ENCODE assay signal across 13 mouse cellular contexts in the genomic region with DNA sequence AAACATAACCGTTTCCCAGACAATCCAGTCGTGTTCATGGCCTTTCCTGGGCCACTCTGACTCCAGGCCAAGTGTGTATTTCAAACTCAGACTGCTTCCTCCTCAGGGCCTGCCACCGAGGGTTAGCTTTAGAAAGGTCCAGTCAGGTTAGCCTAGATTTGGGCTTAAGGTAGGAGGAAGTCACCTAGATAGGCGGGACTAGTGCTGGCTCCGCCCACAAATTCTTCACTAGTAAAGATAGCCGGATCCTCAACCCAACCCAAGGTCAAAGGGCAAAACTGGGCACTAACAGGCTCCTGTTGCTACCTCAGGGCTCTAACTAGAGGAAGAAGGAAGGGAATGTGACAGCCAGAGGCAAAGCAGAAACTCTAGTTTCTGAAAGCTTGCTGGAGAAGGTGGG. TPM values are rescaled to one million over a fixed set of nuclear protein-coding genes. Genes with fewer than 3 reads are reported as not detected.
DNase-seq lines count a peak whose midpoint lies in the region; ATAC-seq and TF ChIP-seq lines count a peak whose summit lies in the region.
"Had no signal": no experiment of that assay in that cellular context is flagged by ENCODE, and none has a peak within 500 bp of the region (broad histone marks: within the 10 kb centered on the region; RNA-seq: fewer than 3 reads in every experiment).

No protein-coding gene starts in this region.

- ATAC-seq in liver, postnatal 0 days: no peak
- ATAC-seq in neural tube, embryonic 15.5 days (ENCODE audit: low FRiP score): no peak

- no peak overlapping the region for H3K9ac ChIP-seq in liver, postnatal 0 days (replicated peaks)
- no peak overlapping the region for H3K9ac ChIP-seq in neural tube, embryonic 15.5 days (replicated peaks)

- H3K27ac ChIP-seq in liver, postnatal 0 days (ENCODE audit: low read depth): no peak overlapping the region
- no peak overlapping the region for H3K27ac ChIP-seq in neural tube, embryonic 15.5 days (replicated peaks)
- H3K27ac ChIP-seq: hindbrain, embryonic 13.5 days; limb, embryonic 12.5 days had no signal

- 33% methylated on average over 6 of the region's 6 CpGs for WGBS in liver, postnatal 0 days (ENCODE audit: insufficient replicate concordance)
- WGBS in neural tube, embryonic 15.5 days: 53% methylated on average over 6 of the region's 6 CpGs

- H3K4me1 ChIP-seq in liver, postnatal 0 days (ENCODE audit: insufficient read depth): peaks cover 25% of the 10 kb centered on the region
- H3K4me1 ChIP-seq in neural tube, embryonic 15.5 days: peaks cover 31% of the 10 kb centered on the region

- peak overlapping the region; percentile 79 for H3K4me2 ChIP-seq in liver, postnatal 0 days (ENCODE audit: low read depth, low read length)
- no peak overlapping the region for H3K4me2 ChIP-seq in neural tube, embryonic 15.5 days

- H3K27me3 ChIP-seq in liver, postnatal 0 days (ENCODE audit: insufficient read depth, low read length): peaks cover 17% of the 10 kb centered on the region
- peaks cover 57% of the 10 kb centered on the region for H3K27me3 ChIP-seq in neural tube, embryonic 15.5 days (replicated peaks)

- peak; percentile 56 for DNase-seq in urinary bladder, postnatal 25 days (ENCODE audit: low spot score)
- DNase-seq in urinary bladder, adult 2 months (ENCODE audit: low spot score): no peak
- peak; percentile 81 for DNase-seq in kidney, adult 9 months
- peak; percentile 55 for DNase-seq in liver, postnatal 0 days
- no peak for DNase-seq in left cerebral cortex, adult 8-10 months (ENCODE audit: low spot score in 2 of 2)
- DNase-seq in T-cell, adult 2 months (ENCODE audit: low spot score): no peak
- DNase-seq in Muller cell, postnatal 12 days (ENCODE audit: inconsistent ontology term): no peak
- DNase-seq: gastrocnemius, postnatal 14 days; retina, postnatal 1 day; thymus, postnatal 14 days had no signal

- TF ChIP-seq EP300 in liver, postnatal 0 days (IDR thresholded peaks at IDR 0.05; ENCODE audit: low read depth): no peak

- no peaks in the 10 kb centered on the region for H3K9me3 ChIP-seq in liver, postnatal 0 days (ENCODE audit: low read length)
- no peaks in the 10 kb centered on the region for H3K9me3 ChIP-seq in neural tube, embryonic 15.5 days (replicated peaks)
- H3K9me3 ChIP-seq: hindbrain, embryonic 13.5 days; limb, embryonic 12.5 days had no signal

- no peak for TF ChIP-seq CTCF in liver, postnatal 0 days (IDR thresholded peaks at IDR 0.05; ENCODE audit: low read depth)

- no peak overlapping the region for H3K4me3 ChIP-seq in liver, postnatal 0 days (ENCODE audit: low read depth, low read length)
- H3K4me3 ChIP-seq in neural tube, embryonic 15.5 days (replicated peaks): no peak overlapping the region

- no peaks in the 10 kb centered on the region for H3K36me3 ChIP-seq in liver, postnatal 0 days (replicated peaks; ENCODE audit: insufficient read depth, low read length)
- H3K36me3 ChIP-seq in neural tube, embryonic 15.5 days: no peaks in the 10 kb centered on the region
- H3K36me3 ChIP-seq: hindbrain, embryonic 13.5 days; limb, embryonic 12.5 days had no signal

RNA-seq across cellular contexts. Expression of a gene that starts 4.8 kb away (rescaled TPM):
- polyA plus RNA-seq in urinary bladder, adult 2 months (2012; rRNA removed): 23.7 and 25.1 TPM in 2 replicates
- polyA plus RNA-seq in liver, postnatal 0 days (2015; fragmentation: Nextera tagmentation; extraction: Ambion mirVana): 1.7 and 1.8 TPM in 2 replicates
- polyA plus RNA-seq in neural tube, embryonic 15.5 days (2015; fragmentation: Nextera tagmentation; extraction: Ambion mirVana): 4.1 and 7.9 TPM in 2 replicates
- under 1 TPM in 3 of 4 experiments, not detected in 1; 0.23 to 1.00 (median 0.27) TPM for total RNA-seq in left cerebral cortex, adult 8-10 months (2022)
- total RNA-seq: gastrocnemius, postnatal 14 days had no signal

RNA-seq across cellular contexts. Expression of a gene that starts 6.2 kb away (rescaled TPM):
- polyA plus RNA-seq in urinary bladder, adult 2 months (2012; rRNA removed): 38.6 and 48.9 TPM in 2 replicates
- polyA plus RNA-seq in liver, postnatal 0 days (2015; fragmentation: Nextera tagmentation; extraction: Ambion mirVana): 8.8 and 9.7 TPM in 2 replicates
- 116 and 124 TPM in 2 replicates for polyA plus RNA-seq in neural tube, embryonic 15.5 days (2015; fragmentation: Nextera tagmentation; extraction: Ambion mirVana)
- 100 to 1,000 TPM; 355 to 367 (median 361) TPM for total RNA-seq in left cerebral cortex, adult 8-10 months (2022)

RNA-seq across cellular contexts. Expression of a gene that starts 19.8 kb away (rescaled TPM):
- polyA plus RNA-seq in urinary bladder, adult 2 months (2012; rRNA removed): 45.9 and 48.3 TPM in 2 replicates
- polyA plus RNA-seq in liver, postnatal 0 days (2015; fragmentation: Nextera tagmentation; extraction: Ambion mirVana): 21.1 and 23.2 TPM in 2 replicates
- 38.0 and 39.1 TPM in 2 replicates for polyA plus RNA-seq in neural tube, embryonic 15.5 days (2015; fragmentation: Nextera tagmentation; extraction: Ambion mirVana)
- 10 to 100 TPM; 24.3 to 38.6 (median 27.6) TPM for total RNA-seq in left cerebral cortex, adult 8-10 months (2022)

RNA-seq across cellular contexts. Expression of a gene that starts 19.9 kb away (rescaled TPM):
- 95.9 and 103 TPM in 2 replicates for polyA plus RNA-seq in urinary bladder, adult 2 months (2012; rRNA removed)
- 110 and 112 TPM in 2 replicates for polyA plus RNA-seq in liver, postnatal 0 days (2015; fragmentation: Nextera tagmentation; extraction: Ambion mirVana)
- 155 and 160 TPM in 2 replicates for polyA plus RNA-seq in neural tube, embryonic 15.5 days (2015; fragmentation: Nextera tagmentation; extraction: Ambion mirVana)
- total RNA-seq in left cerebral cortex, adult 8-10 months (2022): 10 to 100 TPM; 39.8 to 51.5 (median 47.8) TPM

RNA-seq across cellular contexts. Expression of a gene that starts 33.9 kb away (rescaled TPM):
- polyA plus RNA-seq in urinary bladder, adult 2 months (2012; rRNA removed): 2.2 and 2.6 TPM in 2 replicates
- 1.7 TPM in 2 replicates for polyA plus RNA-seq in liver, postnatal 0 days (2015; fragmentation: Nextera tagmentation; extraction: Ambion mirVana)
- polyA plus RNA-seq in neural tube, embryonic 15.5 days (2015; fragmentation: Nextera tagmentation; extraction: Ambion mirVana): 37.1 and 48.3 TPM in 2 replicates
- total RNA-seq in left cerebral cortex, adult 8-10 months (2022): 100 to 1,000 TPM; 167 to 192 (median 183) TPM

Comparison
In these comparisons a context has a peak if more than half of its experiments do, and no peak if none do; other contexts are left out.
1. DNase-seq: peak in urinary bladder, postnatal 25 days (single experiment), kidney, adult 9 months (single experiment) and liver, postnatal 0 days (single experiment); none in urinary bladder, adult 2 months (single experiment), left cerebral cortex, adult 8-10 months (0 of 2), T-cell, adult 2 months (single experiment) and Muller cell, postnatal 12 days (single experiment).